Mouse (Mus musculus) sigmoid colon, adult 10 weeks (tissue): ENCODE results near the gene Zfhx2. TPM values are rescaled to one million over a fixed set of nuclear protein-coding genes. Genes with fewer than 3 reads are reported as not detected.

Source experiments
- polyA plus RNA-seq: library from polyadenylated mRNA; stranded (reverse); fragments of 350-450 nt; fragmentation: Illumina TruSeq; extraction: RNeasy Lipid Tissue Mini Kit (QIAGEN cat#74804); gene quantifications from one replicate; pipeline ENCODE4 v1.2.3, GENCODE M21; 2014; ENCODE audit warnings: low read depth, low replicate concordance

The Zfhx2 gene
- 0.54 TPM for polyA plus RNA-seq

DNA sequence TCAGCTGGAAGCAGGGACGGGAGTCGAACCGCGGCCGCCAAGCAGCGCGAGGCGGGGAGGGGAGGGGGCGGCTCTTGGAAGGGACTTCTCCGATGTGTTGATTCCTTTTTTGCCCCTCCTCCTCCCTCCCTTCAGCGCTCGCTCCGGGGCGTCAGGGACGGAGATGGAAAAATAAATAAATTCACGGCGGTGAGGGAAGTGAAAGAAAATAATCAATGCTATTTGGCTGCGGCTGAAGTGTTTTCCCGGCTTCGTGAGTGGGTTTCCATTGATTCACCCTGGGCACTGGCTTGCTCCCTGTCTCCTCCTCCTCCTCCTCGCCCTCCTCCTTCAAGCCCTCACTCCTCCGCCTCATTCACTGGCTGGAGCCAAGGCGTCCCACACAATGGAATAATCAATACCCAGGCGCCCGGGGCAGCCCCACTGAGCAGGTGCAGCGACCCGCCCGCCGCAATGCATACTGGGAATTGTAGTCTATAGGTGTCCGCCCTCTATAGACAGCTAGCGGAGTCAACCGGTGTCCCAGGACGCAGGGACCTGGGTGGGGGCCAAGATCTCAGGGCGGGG is at the start of gene Zfhx2:
TSS of gene Zfhx2 (minus strand) at position 314 of the 567 bp plus-strand sequence.

DNA sequence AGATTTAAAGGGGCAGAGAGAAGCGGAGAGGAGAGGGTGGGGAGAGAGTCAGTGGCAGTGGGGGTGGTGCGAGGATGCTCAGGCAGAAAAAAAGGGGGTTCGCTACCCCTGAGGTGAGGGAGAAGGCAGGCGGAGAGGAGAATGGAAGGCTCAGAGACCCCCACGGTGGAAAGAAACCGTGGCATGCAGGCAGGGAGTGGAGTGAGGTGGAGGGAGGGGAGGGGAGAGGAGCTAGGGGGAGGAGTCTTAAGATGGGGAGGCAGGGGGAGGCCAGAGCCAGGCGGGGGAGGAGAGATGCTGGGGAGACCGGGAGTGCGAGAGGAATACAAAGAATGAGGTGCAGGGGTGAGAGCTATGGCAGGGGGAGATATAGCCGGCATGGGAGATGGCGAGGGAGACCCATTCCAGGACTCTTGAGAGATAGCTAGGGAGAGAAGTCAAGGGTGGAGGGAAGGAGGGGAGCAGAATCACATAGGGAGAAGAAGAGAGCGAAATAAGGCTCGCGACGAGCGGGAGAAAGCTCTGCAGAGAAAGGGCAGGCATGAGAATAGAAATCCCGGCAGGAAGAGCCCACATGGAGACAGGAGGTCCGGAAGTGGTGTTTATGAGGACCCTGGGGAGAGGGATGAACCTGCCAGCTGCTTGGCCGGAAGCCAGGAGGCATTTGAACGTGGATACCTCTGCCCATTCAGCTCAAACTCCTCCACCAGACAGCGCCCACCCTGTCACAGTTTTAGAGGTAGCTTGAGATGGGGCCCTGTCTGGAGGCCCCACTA is 24.5 kb upstream of the Zfhx2 start, which contains the start of gene Jph4:
TSS of gene Jph4 (minus strand) at position 511 of the 776 bp plus-strand sequence.

DNA sequence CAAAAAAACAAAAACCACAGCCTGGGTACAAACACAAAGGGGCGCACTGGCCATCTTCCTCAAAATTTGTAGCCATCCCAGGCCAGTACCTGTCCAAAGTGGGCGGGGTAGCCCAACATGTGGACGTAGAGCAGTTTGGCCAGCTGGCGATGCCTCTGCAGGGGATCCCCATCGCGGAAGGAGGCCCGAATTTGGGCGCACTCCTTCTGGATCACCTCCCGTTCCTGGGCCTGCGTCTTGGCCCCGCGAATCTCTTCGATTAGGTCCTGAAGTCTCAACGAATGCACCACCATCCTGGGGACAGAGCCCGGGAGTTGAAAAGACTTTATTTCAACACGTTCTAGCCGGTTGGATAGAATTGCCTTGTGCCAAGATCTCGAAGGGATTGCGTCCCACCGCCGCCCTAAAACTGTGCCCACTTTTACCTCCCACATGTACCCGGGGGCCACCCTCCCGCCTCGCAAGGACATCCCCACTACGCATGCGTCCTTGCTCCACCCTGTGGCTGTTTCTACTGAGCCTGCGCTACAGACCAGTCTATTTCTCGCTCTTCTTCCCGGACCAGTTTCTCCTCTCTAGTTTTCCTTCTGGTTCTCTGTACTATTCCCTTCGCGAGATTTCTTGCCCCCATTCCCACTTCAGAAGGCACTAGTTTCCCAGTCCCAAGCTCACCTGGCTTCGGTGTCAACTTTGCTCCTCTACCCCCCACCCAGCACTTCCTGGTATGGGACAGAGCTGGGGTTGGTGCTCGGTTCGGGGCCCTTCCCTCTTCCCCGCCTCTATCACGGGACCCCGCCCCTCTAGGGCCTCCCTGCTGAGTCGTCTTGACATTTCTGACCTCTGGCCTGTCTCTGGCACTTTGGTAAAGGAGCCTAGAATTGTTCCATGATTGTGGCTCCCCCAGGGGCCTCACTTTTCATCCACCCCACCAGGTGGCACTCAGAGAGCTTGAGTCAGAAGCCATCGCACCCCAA is 14.0 kb upstream of the Zfhx2 start, which contains the start of gene Ap1g2:
TSS of gene Ap1g2 (minus strand) at position 758 of the 974 bp plus-strand sequence.

DNA sequence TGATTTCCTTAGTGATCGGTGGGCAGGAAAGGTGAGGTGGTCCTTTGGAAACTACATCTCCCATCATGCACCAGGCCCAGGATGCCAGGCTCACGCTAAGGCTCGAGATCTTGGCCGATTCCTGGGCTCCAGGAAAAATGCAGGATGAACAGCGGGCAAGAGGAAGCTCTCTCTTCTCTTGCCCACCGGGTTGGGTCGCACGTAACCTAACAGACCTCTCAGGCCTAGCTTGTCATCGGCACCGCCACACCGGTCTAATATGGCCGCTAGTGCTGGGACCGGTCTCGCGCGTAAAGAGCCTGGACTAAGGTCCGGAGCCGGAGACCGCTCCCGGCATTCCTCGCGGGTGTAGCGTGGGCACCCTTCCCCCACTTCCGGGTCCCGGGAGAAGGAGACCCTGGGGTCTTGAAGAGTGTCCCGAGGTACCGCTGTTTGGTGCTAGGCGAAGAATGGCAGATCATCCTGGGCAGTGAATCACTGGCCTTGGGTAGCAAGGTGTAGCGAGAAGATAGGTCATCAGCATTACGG is 2.6 kb upstream of the Zfhx2 start, which contains the start of gene Thtpa:
TSS of gene Thtpa (plus strand) at position 81 of the 528 bp plus-strand sequence.

DNA sequence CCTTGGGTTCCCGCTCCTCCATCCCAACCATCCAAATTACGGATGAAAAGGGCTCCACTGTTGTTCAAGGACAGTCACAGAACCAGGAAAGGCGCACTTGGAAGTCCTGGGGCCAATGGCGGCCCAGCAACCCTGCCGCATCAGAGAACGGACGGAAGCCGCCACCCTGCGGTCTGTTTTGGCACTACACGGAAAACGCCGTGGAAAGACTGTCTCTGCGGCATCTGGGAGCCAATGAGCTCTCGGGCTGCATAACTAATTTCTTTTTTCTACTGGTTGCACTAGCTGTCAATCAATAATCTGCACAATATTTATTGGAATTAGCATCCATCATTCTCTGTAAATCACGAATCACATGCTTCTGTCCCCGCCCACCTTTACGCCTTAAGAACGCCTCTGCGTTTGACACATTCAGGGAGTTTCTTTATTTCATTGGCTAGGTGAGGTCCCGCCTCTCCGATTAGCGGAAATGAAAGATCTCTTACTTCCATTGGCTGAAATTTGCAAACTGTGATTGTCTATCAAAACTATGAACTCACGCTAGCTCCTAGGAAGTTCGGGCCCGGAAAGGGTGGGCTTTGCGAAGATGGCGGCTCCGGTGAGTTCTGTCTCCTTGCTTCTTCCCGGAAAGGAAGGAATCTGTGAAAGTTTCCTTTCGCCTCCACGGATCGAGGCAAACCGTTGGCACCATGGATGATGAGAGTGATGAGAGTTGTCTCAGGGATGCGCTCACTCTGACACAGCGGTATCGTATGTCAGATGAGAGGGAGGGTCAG is 76.9 kb downstream of the Zfhx2 start, which contains the start of gene Ngdn:
TSS of gene Ngdn (plus strand) at position 464 of the 776 bp plus-strand sequence.

Other genes with a start within 250 kb of the Zfhx2 start
- gene Homez, start 221.4 kb downstream of the Zfhx2 start, polyA plus RNA-seq: 7.2 TPM
- gene Ppp1r3e, start 214.8 kb downstream of the Zfhx2 start, polyA plus RNA-seq: 5.7 TPM
- gene Bcl2l2, start 208.9 kb downstream of the Zfhx2 start, polyA plus RNA-seq: 24.1 TPM
- gene Gm20521, start 208.9 kb downstream of the Zfhx2 start, polyA plus RNA-seq: not detected
- 56.1 TPM for gene Pabpn1, start 199.8 kb downstream of the Zfhx2 start, polyA plus RNA-seq
- gene Slc22a17, start 179.2 kb downstream of the Zfhx2 start, polyA plus RNA-seq: 0.41 TPM
- 0.28 TPM for gene Efs, start 166.2 kb downstream of the Zfhx2 start, polyA plus RNA-seq
- not detected for gene Il25, start 159.6 kb downstream of the Zfhx2 start, polyA plus RNA-seq
- not detected for gene Cmtm5, start 156.1 kb downstream of the Zfhx2 start, polyA plus RNA-seq
- not detected for gene Myh6, start 125.4 kb downstream of the Zfhx2 start, polyA plus RNA-seq
- gene Gm17428, start 115.4 kb downstream of the Zfhx2 start, polyA plus RNA-seq: not detected
- gene Myh7, start 97.7 kb downstream of the Zfhx2 start, polyA plus RNA-seq: not detected
- 7.9 TPM for gene Ngdn, start 76.9 kb downstream of the Zfhx2 start, polyA plus RNA-seq
- gene Thtpa, start 2.5 kb upstream of the Zfhx2 start, polyA plus RNA-seq: 6.0 TPM
- 8.4 TPM for gene Ap1g2, start 14.3 kb upstream of the Zfhx2 start, polyA plus RNA-seq
- 1.5 TPM for gene Jph4, start 24.6 kb upstream of the Zfhx2 start, polyA plus RNA-seq
- not detected for gene Dhrs2, start 129.7 kb upstream of the Zfhx2 start, polyA plus RNA-seq